Mouse (Mus musculus) lung, adult 18-20 months (tissue): Measurements from ENCODE around the gene Parp8.
"Not testable (repeated sequence)": the region's sequence is repeated elsewhere in the genome, so short reads cannot be mapped to it uniquely, and the experiment has no call there.

ENCODE experiments used
- DNase-seq, 2 experiments: peaks; one replicate each; pipeline ENCODE4 v3.0.0; 2022; ENCODE audit warnings: mixed read lengths in 2 of 2

The Parp8 gene

GRCm38 (mm10) chr13:116958776-116959589 is 66.4 kb downstream of the Parp8 start:
- no peak for DNase-seq

- no peak for DNase-seq
Observed at GRCm38 (mm10) chr13:116957577-116957976, 67.8 kb downstream of the Parp8 start.

GRCm38 (mm10) chr13:116951336-116951735 is 74.0 kb downstream of the Parp8 start:
- no peak for DNase-seq

GRCm38 (mm10) chr13:116949527-116949926 is 75.8 kb downstream of the Parp8 start:
- no peak for DNase-seq

GRCm38 (mm10) chr13:116949056-116949455 is 76.3 kb downstream of the Parp8 start:
- DNase-seq, result no peak

- DNase-seq, result no peak
Observed at GRCm38 (mm10) chr13:116948299-116948659, 77.1 kb downstream of the Parp8 start.

- no peak for DNase-seq
Observed at GRCm38 (mm10) chr13:116947611-116948298, 77.6 kb downstream of the Parp8 start.

GRCm38 (mm10) chr13:116946566-116946965 is 78.8 kb downstream of the Parp8 start:
- DNase-seq, result no peak

- DNase-seq, result no peak
Observed at GRCm38 (mm10) chr13:116941280-116942015, 83.9 kb downstream of the Parp8 start.

- no peak for DNase-seq
Observed at GRCm38 (mm10) chr13:116940761-116941160, 84.6 kb downstream of the Parp8 start.

GRCm38 (mm10) chr13:116937019-116937418 is 88.3 kb downstream of the Parp8 start:
- not testable (repeated sequence) for DNase-seq

DNA sequence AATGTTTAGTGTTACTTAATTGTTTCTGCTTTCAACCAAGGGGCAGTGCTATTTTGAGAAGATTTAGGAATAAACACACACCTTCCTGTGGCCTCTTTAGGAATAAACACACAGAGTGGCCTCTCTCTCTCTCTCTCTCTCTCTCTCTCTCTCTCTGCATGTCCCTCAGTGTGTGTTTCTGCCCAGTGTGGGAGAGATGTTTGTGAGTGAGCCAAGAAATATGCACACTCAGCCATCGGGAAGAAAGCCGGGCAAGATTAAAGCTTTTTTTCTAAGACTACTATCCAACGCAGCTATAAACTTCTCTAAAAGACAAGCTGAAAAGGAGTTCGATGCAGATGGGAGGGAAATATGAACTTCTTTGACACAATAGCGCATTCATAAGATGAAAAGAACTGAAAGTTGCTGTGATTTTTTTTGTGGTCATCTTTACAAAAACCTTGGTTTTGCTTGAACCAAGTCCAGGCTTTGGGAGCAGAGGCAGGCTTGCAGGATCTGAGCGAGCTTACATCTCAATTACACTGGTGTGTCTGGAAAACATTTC is 107.9 kb downstream of the Parp8 start:
- DNase-seq, result no peak

DNA sequence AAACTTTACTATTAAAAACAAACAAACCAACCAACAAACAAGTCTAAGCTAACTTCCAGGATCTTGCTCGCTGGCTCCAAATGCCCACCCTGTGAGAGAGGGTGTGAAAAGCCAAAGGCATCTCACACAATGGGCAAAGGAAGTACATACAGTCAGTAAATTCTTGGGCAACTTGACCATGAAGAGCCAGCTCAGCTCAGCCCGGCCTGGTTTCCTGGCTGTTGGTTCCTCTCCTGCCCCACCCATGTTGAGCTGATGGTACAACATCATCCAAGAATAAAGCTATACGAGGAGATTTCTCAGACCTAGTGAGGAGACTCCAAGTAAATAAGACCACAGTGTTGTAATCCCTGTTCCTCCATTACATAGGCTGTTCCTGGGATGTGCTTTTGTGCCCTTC is 117.1 kb downstream of the Parp8 start:
- DNase-seq, result no peak

- DNase-seq, result no peak
Observed at GRCm38 (mm10) chr13:116903394-116903793, 121.9 kb downstream of the Parp8 start.

DNA sequence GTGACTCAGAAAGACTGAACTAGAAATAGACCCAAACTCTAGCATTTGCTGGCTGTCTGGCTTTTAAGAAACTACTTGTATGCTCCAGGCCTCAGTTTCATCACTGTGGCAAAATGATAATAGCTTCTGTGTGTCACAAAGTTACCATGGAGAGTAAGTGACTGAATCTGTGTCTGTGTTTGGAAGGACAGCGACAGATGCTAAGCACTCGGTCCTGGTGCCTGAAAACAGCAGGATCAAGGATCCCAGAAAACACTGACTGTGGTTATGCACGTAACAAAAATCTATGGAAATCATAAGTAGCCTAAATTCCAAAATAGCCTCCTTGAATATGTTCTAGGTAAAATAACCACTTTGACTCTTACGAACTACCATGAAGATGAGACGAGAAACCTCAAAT is 126.9 kb downstream of the Parp8 start:
- DNase-seq, result no peak

GRCm38 (mm10) chr13:116897711-116898110 is 127.6 kb downstream of the Parp8 start:
- DNase-seq, result no peak

- no peak for DNase-seq
Observed at GRCm38 (mm10) chr13:116884422-116884942, 140.9 kb downstream of the Parp8 start.

- no peak for DNase-seq
Observed at GRCm38 (mm10) chr13:116882226-116882625, 143.1 kb downstream of the Parp8 start.

GRCm38 (mm10) chr13:116879580-116880192 is 145.7 kb downstream of the Parp8 start:
- DNase-seq, result no peak

- no peak for DNase-seq
Observed at GRCm38 (mm10) chr13:116870221-116870620, 155.1 kb downstream of the Parp8 start.

GRCm38 (mm10) chr13:116843937-116844336 is 181.4 kb downstream of the Parp8 start:
- no peak for DNase-seq

DNA sequence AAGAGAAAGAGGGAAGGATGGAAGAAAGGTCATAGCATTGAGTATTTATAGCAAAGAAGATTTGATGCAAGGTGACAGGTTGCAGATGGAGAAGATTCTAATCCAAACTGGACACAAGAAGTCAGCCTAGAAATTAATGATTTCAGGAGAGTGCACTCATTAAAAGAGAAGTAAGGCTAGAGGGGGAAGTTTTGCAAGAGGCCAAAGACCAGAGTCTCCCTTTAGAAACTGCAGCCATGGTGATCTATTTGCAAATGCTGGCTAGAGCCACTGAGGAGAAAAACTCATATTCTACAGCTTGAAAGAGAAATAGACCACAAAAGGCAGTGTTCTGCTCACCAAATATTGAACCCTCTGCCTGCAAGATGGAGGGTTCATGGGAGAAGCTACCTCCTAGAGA is 194.4 kb downstream of the Parp8 start:
- no peak for DNase-seq

DNA sequence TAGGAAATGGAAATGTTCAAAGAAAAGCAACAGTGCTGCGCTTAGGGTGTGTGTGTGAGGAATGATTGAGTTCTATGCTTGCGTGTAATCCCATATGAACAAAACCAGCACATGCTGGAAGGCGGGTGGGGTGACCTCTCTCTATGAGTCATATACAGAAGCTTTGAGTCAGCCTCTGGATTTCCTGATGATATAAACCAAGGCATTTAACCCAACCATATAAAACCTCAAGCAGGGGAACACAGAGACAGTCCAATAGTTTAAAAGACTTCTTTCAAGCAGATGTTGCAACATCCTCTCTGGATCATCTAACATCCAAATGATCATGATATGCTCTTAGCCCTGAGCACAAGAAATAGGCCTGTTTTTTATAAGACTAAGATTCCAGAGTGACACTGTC is 196.3 kb downstream of the Parp8 start:
- DNase-seq, result no peak
